Mouse (Mus musculus): ENCODE measurements around the gene Pram1. TPM values are rescaled to one million over a fixed set of nuclear protein-coding genes. Genes with fewer than 3 reads are reported as not detected.
"Not testable (repeated sequence)": the region's sequence is repeated elsewhere in the genome, so short reads cannot be mapped to it uniquely, and the experiment has no call there.

The Pram1 gene
- polyA plus RNA-seq, 1 experiment = 0.33 TPM

DNA sequence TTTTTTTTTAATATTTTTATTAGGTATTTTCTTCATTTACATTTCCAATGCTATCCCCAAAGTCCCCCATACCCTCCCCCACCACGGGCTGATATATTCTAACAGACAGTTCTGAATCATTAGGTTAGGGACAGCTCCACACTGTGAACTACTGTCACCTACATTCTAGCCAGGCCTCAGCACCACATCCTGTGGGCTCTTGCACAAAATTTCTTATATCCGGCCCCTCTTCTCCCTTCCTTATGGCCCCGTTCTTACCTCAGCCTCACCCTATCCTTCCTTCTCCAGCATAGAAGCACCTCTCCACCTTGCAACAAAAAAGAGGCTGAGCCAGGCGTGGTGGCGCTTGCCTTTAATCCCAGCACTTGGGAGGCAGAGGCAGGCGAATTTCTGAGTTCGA is 27.3 kb upstream of the Pram1 start:
- Histone ChIP-seq H3K27ac (ENCODE audit: control insufficient read depth, insufficient read depth, low read depth, low read length) (no peak overlapping the region), H3K27me3 (ENCODE audit: control insufficient read depth, insufficient read depth, low read length) (no peaks in the 10 kb centered on the region), H3K4me3 (ENCODE audit: control insufficient read depth, low read depth, low read length) (no peak overlapping the region), H3K36me3 (ENCODE audit: control insufficient read depth, insufficient read depth, low read length) (no peaks in the 10 kb centered on the region), H3K4me1 (ENCODE audit: control insufficient read depth, insufficient read depth, low read length) (no peaks in the 10 kb centered on the region)
- TF ChIP-seq CTCF (IDR thresholded peaks at IDR 0.05; ENCODE audit: control insufficient read depth, insufficient read depth, insufficient replicate concordance, low read depth, low read length) = no peak
- no peak for TF ChIP-seq POLR2A (IDR thresholded peaks at IDR 0.05; ENCODE audit: control insufficient read depth, low read depth, low read length)

DNA sequence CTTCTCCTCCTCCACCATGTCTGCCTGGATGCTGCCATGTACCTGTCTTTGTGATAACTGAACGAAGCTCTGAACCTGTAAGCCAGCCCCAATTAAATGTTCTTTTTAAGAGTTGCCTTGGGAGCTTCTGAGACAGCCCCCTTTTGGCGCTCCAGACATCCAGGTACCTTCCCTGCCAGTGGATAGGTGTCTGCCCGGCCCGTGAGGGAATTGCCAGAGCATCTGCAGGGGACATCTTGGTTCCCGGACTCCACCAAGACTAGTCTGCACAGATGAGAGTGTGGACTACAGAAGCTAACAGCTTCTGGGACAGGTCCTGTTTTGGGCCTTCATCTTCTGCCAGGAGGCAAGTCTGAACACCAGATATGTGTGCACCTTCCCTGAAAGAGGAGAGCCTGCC is 24.1 kb upstream of the Pram1 start:
- H3K36me3 ChIP-seq (ENCODE audit: control insufficient read depth, insufficient read depth, low read length); H3K27me3 ChIP-seq (ENCODE audit: control insufficient read depth, insufficient read depth, low read length); H3K4me1 ChIP-seq (ENCODE audit: control insufficient read depth, insufficient read depth, low read length); H3K4me3 ChIP-seq (ENCODE audit: control insufficient read depth, low read depth, low read length); H3K27ac ChIP-seq (ENCODE audit: control insufficient read depth, insufficient read depth, low read depth, low read length): not testable (repeated sequence)

DNA sequence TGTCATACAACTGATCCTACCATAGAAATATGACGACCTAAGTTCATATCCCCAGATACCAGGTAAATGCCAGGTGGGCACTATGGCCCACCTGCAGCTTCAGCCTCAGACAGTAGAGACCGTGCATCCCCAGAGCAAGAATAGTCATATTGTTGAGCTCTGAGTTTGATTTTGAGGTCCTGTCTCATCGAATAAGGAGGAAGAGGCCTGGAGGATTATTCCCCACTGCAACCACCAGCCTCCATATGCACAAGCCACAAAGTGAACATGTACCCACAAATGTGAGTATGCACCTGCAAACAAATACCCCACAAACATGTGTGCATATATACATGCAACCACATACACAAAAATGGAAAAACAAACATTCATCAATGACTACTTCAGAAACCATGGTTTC is 10.6 kb upstream of the Pram1 start:
- H3K27ac ChIP-seq (ENCODE audit: control insufficient read depth, insufficient read depth, low read depth, low read length) = no peak overlapping the region
- TF ChIP-seq POLR2A (IDR thresholded peaks at IDR 0.05; ENCODE audit: control insufficient read depth, low read depth, low read length) (no peak), CTCF (IDR thresholded peaks at IDR 0.05; ENCODE audit: control insufficient read depth, insufficient read depth, insufficient replicate concordance, low read depth, low read length) (no peak)
- no peak overlapping the region for H3K4me3 ChIP-seq (ENCODE audit: control insufficient read depth, low read depth, low read length)
- peaks cover 14% of the 10 kb centered on the region for H3K4me1 ChIP-seq (ENCODE audit: control insufficient read depth, insufficient read depth, low read length)
- H3K27me3 ChIP-seq (ENCODE audit: control insufficient read depth, insufficient read depth, low read length) = no peaks in the 10 kb centered on the region
- H3K36me3 ChIP-seq (ENCODE audit: control insufficient read depth, insufficient read depth, low read length) = no peaks in the 10 kb centered on the region

DNA sequence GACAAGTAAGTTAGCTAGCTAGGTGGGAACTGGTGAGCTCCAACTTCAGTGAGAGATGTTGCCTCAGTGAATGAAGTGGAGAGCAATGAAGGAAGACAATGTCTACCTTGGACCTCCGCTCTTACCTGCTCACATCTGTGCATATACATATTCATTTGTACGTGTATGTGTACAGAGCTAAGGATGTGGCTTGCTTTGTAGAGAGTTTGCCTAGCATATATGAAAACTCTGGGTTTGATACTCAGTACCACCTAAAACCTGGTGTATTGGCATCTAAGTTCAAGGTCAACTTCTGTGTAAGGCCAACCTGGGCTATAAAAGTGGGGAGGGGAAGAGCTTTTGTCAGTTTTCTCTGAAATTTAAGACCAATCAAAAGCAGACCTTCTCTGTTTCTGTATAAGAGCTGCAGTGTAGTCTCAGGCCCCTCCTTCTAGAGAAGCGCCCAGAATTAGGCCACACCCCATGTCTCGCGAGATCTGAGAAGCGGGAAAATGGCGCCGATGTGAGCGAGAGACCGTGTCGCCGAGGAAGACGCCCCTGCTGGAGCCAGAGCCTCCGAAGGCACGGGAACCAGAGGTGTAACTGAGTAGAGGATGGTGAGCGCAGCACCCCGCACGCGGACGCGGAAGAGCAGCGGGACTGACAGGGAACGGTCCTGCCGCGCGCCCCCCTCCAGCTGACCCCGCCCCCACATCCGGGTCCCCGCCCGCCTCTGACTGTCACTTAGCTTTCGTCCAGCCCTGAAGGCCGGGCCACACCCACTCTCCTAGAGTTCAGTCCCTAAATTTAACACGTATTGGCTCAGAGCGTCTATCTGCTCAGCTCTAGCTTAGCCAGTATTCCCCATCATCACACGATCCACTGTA is 9.0 kb upstream of the Pram1 start, which contains the start of gene Zfp414:
Gene Zfp414, plus strand, starts transcription at position 470 of the 866 bp plus-strand sequence.
- TF ChIP-seq CTCF (IDR thresholded peaks at IDR 0.05; ENCODE audit: control insufficient read depth, insufficient read depth, insufficient replicate concordance, low read depth, low read length) = no peak
- TF ChIP-seq POLR2A (IDR thresholded peaks at IDR 0.05; ENCODE audit: control insufficient read depth, low read depth, low read length) = peak; percentile 80
- H3K27me3 ChIP-seq (ENCODE audit: control insufficient read depth, insufficient read depth, low read length) = no peaks in the 10 kb centered on the region
- H3K36me3 ChIP-seq (ENCODE audit: control insufficient read depth, insufficient read depth, low read length) = no peaks in the 10 kb centered on the region
- H3K4me1 ChIP-seq (ENCODE audit: control insufficient read depth, insufficient read depth, low read length) = peaks cover 14% of the 10 kb centered on the region
- peak within 1 kb of the TSS; percentile 99 for H3K4me3 ChIP-seq (ENCODE audit: control insufficient read depth, low read depth, low read length)
- peak within 1 kb of the TSS; percentile 99 for H3K27ac ChIP-seq (ENCODE audit: control insufficient read depth, insufficient read depth, low read depth, low read length)

DNA sequence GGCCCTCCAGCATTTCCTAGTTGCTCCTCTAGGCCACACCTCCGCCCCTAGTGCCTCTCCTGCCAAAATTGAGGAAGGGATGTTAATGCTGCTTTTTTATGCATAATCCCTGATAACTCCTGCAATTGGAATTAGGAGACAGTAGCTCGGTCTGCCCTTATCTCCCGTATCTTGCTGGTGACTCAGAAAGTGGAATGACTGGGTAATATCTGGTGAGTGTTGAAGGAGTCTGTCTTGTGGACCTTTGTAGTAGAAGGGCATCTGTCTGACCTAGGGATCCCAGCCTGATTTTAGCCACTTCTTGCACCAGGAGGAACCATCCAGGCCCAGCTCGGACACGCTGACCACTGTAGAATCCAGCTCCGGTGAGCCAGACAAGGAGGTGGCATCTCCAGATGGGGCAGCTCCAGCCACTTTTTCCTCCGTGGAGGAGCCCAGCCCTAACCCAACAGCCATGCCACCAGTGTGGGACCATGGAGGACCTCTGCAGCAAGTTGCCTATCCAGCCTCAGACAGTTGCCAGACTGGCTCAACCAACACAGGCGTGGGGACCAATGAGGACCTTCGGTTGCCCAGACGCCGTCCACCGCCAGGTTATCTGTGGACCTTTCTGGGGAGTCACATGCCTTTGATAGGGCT is 8.2 kb upstream of the Pram1 start:
- no peaks in the 10 kb centered on the region for H3K36me3 ChIP-seq (ENCODE audit: control insufficient read depth, insufficient read depth, low read length)
- no peak overlapping the region; the same call in 1 of the 2 replicates for H3K27ac ChIP-seq (ENCODE audit: control insufficient read depth, insufficient read depth, low read depth, low read length)
- H3K27me3 ChIP-seq (ENCODE audit: control insufficient read depth, insufficient read depth, low read length) = no peaks in the 10 kb centered on the region
- H3K4me1 ChIP-seq (ENCODE audit: control insufficient read depth, insufficient read depth, low read length) = peaks cover 14% of the 10 kb centered on the region
- H3K4me3 ChIP-seq (ENCODE audit: control insufficient read depth, low read depth, low read length) = peak overlapping the region; percentile 99
- no peak for TF ChIP-seq POLR2A (IDR thresholded peaks at IDR 0.05; ENCODE audit: control insufficient read depth, low read depth, low read length)

DNA sequence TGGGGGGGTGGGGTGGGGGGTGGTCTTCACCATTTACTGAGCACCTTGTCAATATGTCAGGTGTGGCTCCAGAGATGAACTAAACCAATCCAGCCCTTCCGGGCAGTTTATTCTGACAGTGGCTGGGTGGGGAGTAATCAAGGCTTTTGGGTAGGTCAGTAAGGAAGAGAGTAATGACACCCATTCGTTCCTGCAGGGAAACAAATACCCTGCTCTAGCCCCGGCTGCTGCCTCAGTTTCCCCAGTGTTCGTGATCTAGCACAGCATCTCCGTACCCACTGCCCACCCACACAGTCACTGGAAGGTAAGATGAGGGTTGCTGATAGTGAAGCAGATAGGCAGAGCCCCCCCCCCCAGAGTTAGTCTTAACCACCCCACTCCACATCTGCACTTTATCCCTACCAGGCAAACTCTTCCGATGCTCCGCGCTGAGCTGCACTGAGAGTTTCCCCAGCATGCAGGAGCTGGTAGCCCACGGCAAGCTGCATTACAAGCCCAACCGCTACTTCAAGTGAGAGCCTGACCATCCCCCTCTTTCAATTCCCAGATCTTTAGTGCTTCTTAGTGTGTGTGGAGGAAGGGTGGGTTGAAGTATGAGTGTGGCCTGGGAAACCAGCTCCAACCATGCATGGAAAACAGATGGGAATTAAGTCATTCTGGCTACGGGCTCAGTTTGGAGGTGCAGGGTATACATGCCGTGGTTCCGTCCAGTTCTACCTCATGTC is 7.5 kb upstream of the Pram1 start:
- no peaks in the 10 kb centered on the region for H3K27me3 ChIP-seq (ENCODE audit: control insufficient read depth, insufficient read depth, low read length)
- H3K4me3 ChIP-seq (ENCODE audit: control insufficient read depth, low read depth, low read length) = no peak overlapping the region
- TF ChIP-seq CTCF (IDR thresholded peaks at IDR 0.05; ENCODE audit: control insufficient read depth, insufficient read depth, insufficient replicate concordance, low read depth, low read length) = no peak
- TF ChIP-seq POLR2A (IDR thresholded peaks at IDR 0.05; ENCODE audit: control insufficient read depth, low read depth, low read length) = no peak
- peaks cover 14% of the 10 kb centered on the region for H3K4me1 ChIP-seq (ENCODE audit: control insufficient read depth, insufficient read depth, low read length)
- no peak overlapping the region for H3K27ac ChIP-seq (ENCODE audit: control insufficient read depth, insufficient read depth, low read depth, low read length)
- no peaks in the 10 kb centered on the region for H3K36me3 ChIP-seq (ENCODE audit: control insufficient read depth, insufficient read depth, low read length)

DNA sequence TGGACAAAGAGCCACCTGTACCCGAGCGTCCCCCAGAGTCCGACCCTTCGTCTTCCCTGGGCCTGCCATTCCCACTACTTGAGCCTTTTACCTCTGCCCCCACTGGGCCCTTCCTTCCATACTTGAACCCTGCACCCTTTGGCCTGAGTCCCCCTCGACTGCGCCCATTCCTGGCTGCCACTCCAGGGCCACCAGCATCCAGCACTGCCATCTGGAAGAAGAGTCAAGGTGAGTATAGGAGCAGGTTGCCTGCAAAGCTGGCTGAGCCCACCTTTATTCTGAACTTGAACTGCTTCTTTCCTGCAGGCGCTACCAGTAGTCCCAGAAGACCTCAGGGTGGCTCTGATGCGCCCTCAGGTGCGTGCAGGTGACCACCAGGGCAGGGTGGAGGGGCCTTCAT is 6.6 kb upstream of the Pram1 start:
- no peak overlapping the region for H3K27ac ChIP-seq (ENCODE audit: control insufficient read depth, insufficient read depth, low read depth, low read length)
- no peaks in the 10 kb centered on the region for H3K27me3 ChIP-seq (ENCODE audit: control insufficient read depth, insufficient read depth, low read length)
- H3K36me3 ChIP-seq (ENCODE audit: control insufficient read depth, insufficient read depth, low read length) = no peaks in the 10 kb centered on the region
- H3K4me1 ChIP-seq (ENCODE audit: control insufficient read depth, insufficient read depth, low read length) = peaks cover 14% of the 10 kb centered on the region
- H3K4me3 ChIP-seq (ENCODE audit: control insufficient read depth, low read depth, low read length) = no peak overlapping the region
- no peak for TF ChIP-seq CTCF (IDR thresholded peaks at IDR 0.05; ENCODE audit: control insufficient read depth, insufficient read depth, insufficient replicate concordance, low read depth, low read length)
- TF ChIP-seq POLR2A (IDR thresholded peaks at IDR 0.05; ENCODE audit: control insufficient read depth, low read depth, low read length) = no peak
